25 mouse cellular contexts compared by ENCODE assay signal in the genomic region with DNA sequence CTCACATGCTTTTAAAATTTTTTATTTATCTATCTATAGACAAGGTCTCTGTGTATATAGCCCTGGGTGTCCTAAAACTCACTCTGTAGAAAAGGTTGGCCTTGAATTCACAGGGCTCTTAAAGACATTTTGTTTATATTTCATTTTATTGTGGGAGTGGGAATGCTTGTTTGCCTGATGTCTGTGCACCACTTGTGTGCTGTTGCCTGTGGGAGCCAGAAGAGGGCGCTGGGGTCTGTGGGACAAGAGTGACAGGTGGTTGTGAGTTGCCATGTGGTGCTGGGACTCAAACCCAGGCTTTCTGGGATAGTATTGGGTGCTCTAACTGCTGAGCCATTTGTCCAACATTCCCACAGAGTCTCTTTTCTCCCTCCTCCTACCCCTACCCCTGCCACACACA.
DNase-seq lines count a peak whose midpoint lies in the region; TF ChIP-seq lines count a peak whose summit lies in the region.
"Had no signal": no experiment of that assay in that cellular context is flagged by ENCODE, and none has a peak within 500 bp of the region (broad histone marks: within the 10 kb centered on the region; RNA-seq: fewer than 3 reads in every experiment).

No protein-coding gene starts in this region.

- no peaks in the 10 kb centered on the region for H3K9me3 ChIP-seq in MEL (replicated peaks; ENCODE audit: insufficient read depth, low read length)
- H3K9me3 ChIP-seq: embryonic facial prominence, embryonic 13.5 days; forebrain, embryonic 12.5 days; heart, embryonic 15.5 days; hindbrain, embryonic 15.5 days; limb, embryonic 10.5 days; liver, embryonic 13.5 days; midbrain, embryonic 15.5 days; neural tube, embryonic 12.5 days had no signal

- peak; percentile 28; the same call in 1 of the 2 replicates for TF ChIP-seq CTCF in layer of hippocampus, adult 2 months (conservative IDR thresholded peaks at IDR 0.05)
- peak; percentile 26 to 58 (median 42); a peak in 5 of 6 replicates for TF ChIP-seq CTCF in MEL (IDR thresholded peaks at IDR 0.05 in 2 of 3, conservative IDR thresholded peaks at IDR 0.05 in 1 of 3; ENCODE audit: control insufficient read depth in 1 of 3, insufficient read depth in 1 of 3, low read depth in 2 of 3, low read length in 3 of 3, poor library complexity in 1 of 3, severe bottlenecking in 1 of 3)

- TF ChIP-seq EP300 in MEL (IDR thresholded peaks at IDR 0.05; ENCODE audit: low read depth in 1 of 2, low read length in 2 of 2): no peak

- H3K4me3 ChIP-seq in layer of hippocampus, adult 2 months: no peak overlapping the region
- no peak overlapping the region for H3K4me3 ChIP-seq in MEL (ENCODE audit: control insufficient read depth in 1 of 2, insufficient read depth in 1 of 2, low read depth in 2 of 2, low read length in 2 of 2)
- H3K4me3 ChIP-seq: embryonic facial prominence, embryonic 13.5 days; erythroblast, embryonic 14.5 days; forebrain, embryonic 12.5 days; heart, embryonic 15.5 days; hindbrain, embryonic 15.5 days; limb, embryonic 10.5 days; liver, embryonic 13.5 days; midbrain, embryonic 15.5 days; neural tube, embryonic 12.5 days had no signal

- TF ChIP-seq RAD21 in MEL (IDR thresholded peaks at IDR 0.05; ENCODE audit: low read depth, low read length): no peak

- peaks cover 0 to 30% of the 10 kb centered on the region in 2 experiments; a peak in 3 of 4 replicates for H3K36me3 ChIP-seq in MEL (ENCODE audit: control insufficient read depth in 1 of 2, insufficient read depth in 2 of 2, low read length in 2 of 2)

- no peaks in the 10 kb centered on the region for H3K79me2 ChIP-seq in MEL (ENCODE audit: control insufficient read depth, insufficient read depth, low read length, poor library complexity)

- no peak overlapping the region for H3K9ac ChIP-seq in MEL (ENCODE audit: control insufficient read depth, low read depth, low read length, poor library complexity, severe bottlenecking)
- H3K9ac ChIP-seq: embryonic facial prominence, embryonic 13.5 days; forebrain, embryonic 12.5 days; heart, embryonic 15.5 days; hindbrain, embryonic 15.5 days; liver, embryonic 13.5 days; midbrain, embryonic 15.5 days; neural tube, embryonic 12.5 days had no signal

- no peak for DNase-seq in layer of hippocampus, adult 2 months (ENCODE audit: low spot score in 2 of 2)
- no peak for DNase-seq in layer of hippocampus, adult 18-20 months (ENCODE audit: low spot score in 2 of 2)
- peak; percentile 14 for DNase-seq in thymus, postnatal 4 days
- DNase-seq in thymus, postnatal 14 days: no peak
- DNase-seq in MEL (ENCODE audit: low read depth, low spot score): peak; percentile 33
- no peak for DNase-seq in embryo, embryonic 11 days
- no peak for DNase-seq in urinary bladder, postnatal 25 days (ENCODE audit: low spot score)
- DNase-seq: adrenal gland, postnatal 25 days; cerebellum, adult 11 months; cerebellum, postnatal 14 days; gastrocnemius, postnatal 36 days; heart, postnatal 4 days; kidney, adult 9 months; kidney, postnatal 36 days; liver, embryonic 13.5 days; right cerebral cortex, postnatal 14 days had no signal

- no peak overlapping the region for H3K27ac ChIP-seq in layer of hippocampus, adult 2 months
- H3K27ac ChIP-seq in MEL (ENCODE audit: control insufficient read depth, low read depth, low read length): no peak overlapping the region
- H3K27ac ChIP-seq: embryonic facial prominence, embryonic 13.5 days; forebrain, embryonic 12.5 days; heart, embryonic 15.5 days; hindbrain, embryonic 15.5 days; limb, embryonic 10.5 days; liver, embryonic 13.5 days; macrophage; midbrain, embryonic 15.5 days; neural tube, embryonic 12.5 days had no signal

- 0 out of 4 replicates have a peak, but pooled peaks cover 0 to 3% of the 10 kb centered on the region in 2 experiments for H3K4me1 ChIP-seq in MEL (ENCODE audit: control insufficient read depth in 1 of 2, insufficient read depth in 2 of 2, low read length in 2 of 2)
- H3K4me1 ChIP-seq: embryonic facial prominence, embryonic 13.5 days; forebrain, embryonic 12.5 days; heart, embryonic 15.5 days; hindbrain, embryonic 15.5 days; limb, embryonic 10.5 days; liver, embryonic 13.5 days; midbrain, embryonic 15.5 days; neural tube, embryonic 12.5 days had no signal

- no peak for TF ChIP-seq POLR2A in MEL (IDR thresholded peaks at IDR 0.05; ENCODE audit: control insufficient read depth in 1 of 2, insufficient read depth in 1 of 2, low read depth in 1 of 2, low read length in 2 of 2, poor library complexity in 1 of 2)

- no peaks in the 10 kb centered on the region for H3K27me3 ChIP-seq in MEL (ENCODE audit: control insufficient read depth in 1 of 2, insufficient read depth in 2 of 2, low read length in 2 of 2)
- H3K27me3 ChIP-seq: embryonic facial prominence, embryonic 13.5 days; forebrain, embryonic 12.5 days; heart, embryonic 15.5 days; hindbrain, embryonic 15.5 days; liver, embryonic 13.5 days; midbrain, embryonic 15.5 days; neural tube, embryonic 12.5 days had no signal

TF ChIP-seq in MEL, 35 proteins besides CTCF, POLR2A, EP300 and RAD21:
- no peak for TF ChIP-seq ELF1 (IDR thresholded peaks at IDR 0.05; ENCODE audit: low read depth, low read length)
- TF ChIP-seq SMC3 (IDR thresholded peaks at IDR 0.05; ENCODE audit: low read depth, low read length): peak; percentile 12

Comparison
In these comparisons a context has a peak if more than half of its experiments do, and no peak if none do; other contexts are left out.
1. DNase-seq: peak in thymus, postnatal 4 days (single experiment) and MEL (single experiment); none in layer of hippocampus, adult 2 months (0 of 2), layer of hippocampus, adult 18-20 months (0 of 2), thymus, postnatal 14 days (single experiment), embryo, embryonic 11 days (single experiment) and urinary bladder, postnatal 25 days (single experiment).